Mouse (Mus musculus): Measurements from ENCODE around the gene Gja4.

The Gja4 gene

DNA sequence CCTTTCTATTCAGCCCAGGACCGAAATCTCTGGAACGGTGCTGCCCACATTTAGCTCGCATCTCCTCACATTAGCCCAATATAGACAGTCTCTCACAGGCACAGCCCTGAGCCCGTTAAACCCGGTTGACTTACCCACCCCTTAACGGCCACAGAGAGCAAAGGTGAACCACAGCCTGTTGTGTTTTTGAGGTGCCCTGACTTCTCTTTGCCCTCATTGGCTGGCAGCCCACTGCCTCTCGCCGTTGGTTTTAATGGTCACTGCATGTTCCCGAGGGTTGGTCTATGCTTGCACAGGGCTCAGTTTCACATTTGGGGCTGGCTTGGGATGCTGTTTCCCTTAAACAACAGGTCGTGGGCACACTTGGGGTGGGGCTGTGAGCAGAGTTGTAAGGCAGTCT is 10.5 kb upstream of the Gja4 start:
- in situ Hi-C loops (cut with MboI, MseI) = no loop called here

GRCm38 (mm10) chr4:127323651-127324050 is 9.8 kb upstream of the Gja4 start:
- in situ Hi-C loops (cut with MboI, MseI) = no loop called here

GRCm38 (mm10) chr4:127319613-127320012 is 5.8 kb upstream of the Gja4 start:
- in situ Hi-C loops (cut with MboI, MseI) = no loop called here

DNA sequence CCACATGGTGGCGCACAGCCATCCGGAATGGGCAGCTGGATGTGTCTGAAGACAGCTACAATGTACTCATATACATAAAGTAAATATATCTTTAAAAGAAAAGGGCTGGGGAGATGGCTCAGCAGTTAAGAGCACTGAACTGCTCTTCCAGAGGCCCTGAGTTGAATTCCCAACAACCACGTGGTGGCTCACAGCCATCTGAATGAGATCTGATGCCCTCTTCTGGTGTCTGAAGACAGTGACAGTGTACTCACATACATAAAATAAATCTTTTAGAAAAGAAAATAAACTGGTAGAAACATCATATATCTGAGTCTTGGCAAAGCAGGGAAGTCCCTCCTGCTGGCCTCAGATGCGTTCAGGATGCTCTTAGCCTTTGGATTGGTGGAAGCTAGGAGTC is 3.3 kb upstream of the Gja4 start:
- in situ Hi-C loops (cut with MboI, MseI) = no loop called here

- in situ Hi-C loops (cut with MboI, MseI) = no loop called here
Measured at GRCm38 (mm10) chr4:127315753-127316152, 1.9 kb upstream of the Gja4 start.

DNA sequence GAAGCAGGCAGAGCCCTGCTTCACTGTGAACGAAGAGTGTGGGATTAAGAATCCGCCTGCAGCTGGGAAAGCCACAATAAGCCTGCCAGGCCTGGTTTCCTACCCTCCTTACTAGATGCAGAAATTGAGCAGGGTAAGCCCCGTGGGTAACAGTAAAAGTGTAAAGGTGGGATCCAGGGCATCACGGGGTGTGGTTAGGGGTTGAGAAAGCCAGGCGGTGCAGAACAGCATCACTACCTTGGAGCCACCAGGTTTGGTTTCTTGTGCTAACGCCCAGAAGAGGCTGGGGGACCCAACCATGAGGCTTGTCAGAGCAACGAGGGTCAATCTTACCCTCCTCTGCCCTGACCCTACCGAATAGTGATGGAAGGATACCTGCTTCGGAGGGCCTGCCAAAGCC is 746 bp upstream of the Gja4 start:
- in situ Hi-C loops (cut with MboI, MseI) = loop anchor here in 1 of 2 experiments (5.0 kb wide), 1 partner anchor 57 kb away; no protein-coding TSS in a partner anchor

DNA sequence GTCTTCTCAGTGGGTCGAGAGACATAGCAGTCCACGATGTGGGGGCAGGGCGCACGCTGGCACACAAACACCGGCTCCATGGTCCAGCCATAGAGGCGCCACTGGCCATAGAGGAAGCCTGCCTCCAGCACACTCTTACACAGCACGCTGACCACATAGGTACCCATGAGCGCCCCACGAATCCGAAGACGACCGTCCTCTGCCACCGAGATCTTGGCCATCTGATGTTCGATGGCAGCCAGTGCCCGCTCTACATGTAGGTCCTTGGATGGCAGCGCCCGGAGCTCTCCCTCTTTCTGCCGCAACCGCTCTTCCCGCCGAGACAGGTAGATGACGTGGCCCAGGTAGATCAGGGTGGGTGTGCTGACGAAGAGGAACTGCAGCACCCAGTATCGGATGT is 1.5 kb downstream of the Gja4 start:
- in situ Hi-C loops (cut with MboI, MseI) = loop anchor here in 1 of 2 experiments (5.0 kb wide), 1 partner anchor 55 kb away; no protein-coding TSS in a partner anchor

- in situ Hi-C loops (cut with MboI, MseI) = loop anchor here in 1 of 2 experiments (5.0 kb wide), 1 partner anchor 54 kb away; no protein-coding TSS in a partner anchor
Measured at GRCm38 (mm10) chr4:127311561-127311960, 2.3 kb downstream of the Gja4 start.

DNA sequence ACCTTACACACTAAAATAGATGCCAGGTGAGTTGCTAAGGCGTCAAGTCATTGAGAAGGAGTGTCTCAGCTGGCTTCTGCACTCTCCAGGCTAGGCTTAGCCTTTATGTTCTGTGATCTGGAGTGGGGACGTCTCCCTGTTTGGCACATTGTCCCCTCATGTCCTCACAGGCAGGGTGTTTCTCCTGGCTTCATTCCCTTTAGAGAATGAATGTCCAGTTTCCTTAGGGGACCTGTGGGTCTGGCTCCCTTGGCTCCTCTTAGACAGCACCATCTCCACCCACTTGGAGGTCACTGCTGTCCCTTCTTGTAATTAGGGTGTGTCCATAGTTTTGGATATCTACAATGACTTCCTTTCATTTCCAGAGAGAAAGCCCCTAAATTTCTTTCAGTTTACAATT is 6.9 kb downstream of the Gja4 start:
- in situ Hi-C loops (cut with MboI, MseI) = no loop called here

GRCm38 (mm10) chr4:127303796-127304195 is 10.0 kb downstream of the Gja4 start:
- in situ Hi-C loops (cut with MboI, MseI) = no loop called here

DNA sequence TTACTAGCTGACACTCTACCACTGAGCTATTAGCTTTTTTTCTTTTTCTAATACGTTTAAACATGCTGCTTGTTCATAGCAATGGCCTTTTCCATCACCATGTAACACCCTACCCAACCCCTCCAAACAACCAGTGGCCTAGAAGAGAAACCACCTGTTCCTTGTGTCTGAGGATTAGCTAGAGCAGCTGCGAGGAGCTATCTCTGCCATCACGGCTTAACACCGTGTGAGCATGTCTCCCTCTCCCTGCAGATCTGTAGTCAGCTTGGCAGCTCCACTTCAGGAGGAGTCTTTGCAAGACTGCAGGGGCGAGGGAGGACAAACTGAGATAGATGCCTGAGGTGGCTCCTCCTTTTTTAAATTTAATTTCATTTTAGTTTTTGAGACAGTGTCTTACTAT is 13.3 kb downstream of the Gja4 start:
- in situ Hi-C loops (cut with MboI, MseI) = no loop called here

DNA sequence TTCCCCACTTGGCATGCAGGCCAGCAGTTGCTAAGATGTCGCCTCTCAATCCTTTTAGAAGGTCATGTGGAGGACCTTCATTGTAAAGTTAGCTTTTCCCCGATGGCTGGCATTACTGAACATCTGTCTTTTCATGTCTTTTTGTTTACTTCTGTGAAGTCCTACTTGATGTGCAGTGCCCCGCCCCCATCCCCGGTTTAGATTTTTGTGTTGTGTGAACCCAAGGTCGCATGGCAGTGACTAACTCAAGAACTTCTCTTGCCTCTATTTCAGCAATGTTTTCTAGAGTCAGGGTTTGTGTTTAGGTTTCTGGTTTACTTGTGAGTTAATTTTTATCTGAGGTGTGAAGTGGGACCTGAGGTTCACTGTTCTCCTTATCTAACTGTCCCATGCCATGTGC is 21.2 kb downstream of the Gja4 start:
- in situ Hi-C loops (cut with MboI, MseI) = no loop called here

- in situ Hi-C loops (cut with MboI, MseI) = no loop called here
Measured at GRCm38 (mm10) chr4:127289039-127289548, 24.7 kb downstream of the Gja4 start.

DNA sequence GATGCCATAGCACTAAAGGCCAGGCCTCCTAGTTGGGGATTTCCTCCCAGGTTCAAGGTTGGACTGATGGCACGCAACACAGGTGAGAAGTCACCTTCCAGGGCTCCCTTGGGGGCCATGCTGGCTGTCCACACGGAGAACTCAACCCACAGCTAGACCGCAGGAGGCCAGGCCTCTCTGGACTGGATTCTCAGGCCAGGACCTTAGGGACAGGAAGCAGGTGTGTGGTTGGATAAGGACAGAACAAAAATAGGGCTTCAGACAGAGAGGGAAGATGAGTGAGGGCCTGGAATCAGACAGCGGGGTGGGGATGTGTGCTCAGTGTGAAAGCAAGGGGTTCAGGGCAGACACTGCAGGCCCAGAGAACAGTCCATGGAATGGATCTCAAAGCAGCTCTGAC is 26.9 kb downstream of the Gja4 start:
- in situ Hi-C loops (cut with MboI, MseI) = no loop called here

GRCm38 (mm10) chr4:127279241-127279640 is 34.6 kb downstream of the Gja4 start:
- in situ Hi-C loops (cut with MboI, MseI) = no loop called here

DNA sequence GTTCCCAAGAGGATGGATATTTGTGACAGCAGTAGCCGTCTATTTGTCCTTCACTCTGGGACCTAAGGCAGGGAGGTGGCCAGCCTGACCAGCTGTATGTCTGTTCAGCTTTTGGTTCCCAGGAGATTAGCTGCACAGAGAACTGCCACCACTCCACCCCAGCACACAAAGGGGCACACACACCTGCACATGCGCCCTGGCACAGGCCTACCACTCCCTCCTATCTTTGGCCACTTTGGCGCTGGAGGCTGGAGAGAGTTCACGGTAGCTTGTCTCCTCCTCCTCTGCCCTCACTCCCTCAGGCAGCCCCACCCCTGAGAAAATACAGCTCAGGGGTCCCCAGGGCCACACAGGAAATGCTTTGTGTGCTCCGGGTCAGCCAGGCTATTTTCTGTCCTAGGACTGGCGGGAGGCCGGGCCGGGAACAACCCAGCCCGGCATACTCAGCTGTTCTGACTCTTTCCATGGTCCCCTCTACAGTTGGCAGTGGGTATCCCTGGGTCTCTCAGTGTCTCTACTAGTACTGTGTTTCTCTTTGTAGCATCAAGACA is 35.3 kb downstream of the Gja4 start:
- in situ Hi-C loops (cut with MboI, MseI) = no loop called here

GRCm38 (mm10) chr4:127264183-127264554 is 49.7 kb downstream of the Gja4 start:
- in situ Hi-C loops (cut with MboI, MseI) = no loop called here

DNA sequence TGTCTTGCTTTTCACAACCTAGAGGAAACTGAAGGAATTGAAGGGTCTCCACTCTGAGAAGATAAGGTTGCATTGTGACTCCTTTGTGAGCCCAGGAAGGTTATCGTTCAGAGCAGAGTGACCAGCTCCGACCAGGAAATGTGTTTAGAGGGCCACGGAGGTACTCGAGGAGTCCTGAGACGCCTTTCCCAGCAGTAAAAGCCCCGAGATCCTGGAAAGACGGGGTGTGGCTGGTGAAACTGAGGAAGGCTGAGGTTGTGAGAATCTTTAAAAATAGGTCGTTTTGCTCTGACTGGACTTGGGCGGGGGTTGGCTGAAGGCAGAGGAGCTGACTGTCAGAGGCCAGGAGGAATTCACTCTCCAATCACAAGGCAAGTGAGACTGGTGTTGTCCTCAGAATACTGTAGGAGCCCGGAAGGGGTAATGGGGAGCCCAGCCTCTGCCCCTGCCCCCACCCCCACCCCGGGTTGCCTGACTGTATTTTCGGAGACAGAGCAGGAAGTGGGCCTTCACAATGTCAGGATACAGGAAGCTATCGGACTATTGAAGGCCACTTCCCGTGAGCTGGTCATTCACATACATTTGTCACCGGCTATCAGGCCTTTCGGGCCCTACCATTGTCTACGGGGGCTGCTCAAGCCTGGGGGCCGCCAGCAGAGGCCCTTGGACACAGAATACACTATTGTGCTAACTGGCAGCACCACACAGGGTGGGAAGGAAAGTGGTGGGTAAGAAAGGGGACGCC is 50.2 kb downstream of the Gja4 start:
- in situ Hi-C loops (cut with MboI, MseI) = no loop called here

DNA sequence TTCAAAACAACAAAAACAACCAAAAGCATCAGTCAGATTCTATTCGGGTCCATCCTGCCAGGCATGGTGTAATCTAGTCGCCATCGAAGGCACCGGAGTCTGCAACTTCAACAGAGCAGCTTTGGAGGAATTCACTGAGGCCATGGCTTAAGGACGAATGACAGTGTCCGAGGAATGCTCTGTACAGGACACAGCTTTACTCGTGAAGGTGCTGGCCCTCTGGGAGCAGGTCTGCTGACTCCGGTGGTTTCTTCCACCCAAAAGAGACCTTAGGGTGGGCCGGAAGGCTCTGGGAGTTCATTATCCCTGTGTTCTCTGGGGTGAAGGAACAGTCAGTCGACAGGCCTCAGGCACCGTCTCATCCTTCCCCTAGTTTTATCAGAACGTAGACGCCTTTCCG is 52.2 kb downstream of the Gja4 start:
- in situ Hi-C loops (cut with MboI, MseI) = no loop called here

Measured in T-helper 17 cell (primary cell).